Mouse (Mus musculus) adrenal gland, adult (tissue): Measurements from ENCODE around the gene Vmn2r58.
"Not testable (repeated sequence)": the region's sequence is repeated elsewhere in the genome, so short reads cannot be mapped to it uniquely, and the experiment has no call there.

ENCODE experiments used
- DNase-seq, 2 experiments: peaks; one replicate each; pipeline ENCODE4 v3.0.0; 2022 to 2023; ENCODE audit warnings: low spot score in 1 of 2; ENCODE audit not compliant: inconsistent age in 2 of 2

Vmn2r58 gene

GRCm38 (mm10) chr7:41872612-41873011, at the start of gene Vmn2r58:
Gene Vmn2r58 (minus strand): TSS chr7:41872712.
- DNase-seq: not testable (repeated sequence)
